20 mouse cellular contexts compared by ENCODE assay signal in the genomic region with DNA sequence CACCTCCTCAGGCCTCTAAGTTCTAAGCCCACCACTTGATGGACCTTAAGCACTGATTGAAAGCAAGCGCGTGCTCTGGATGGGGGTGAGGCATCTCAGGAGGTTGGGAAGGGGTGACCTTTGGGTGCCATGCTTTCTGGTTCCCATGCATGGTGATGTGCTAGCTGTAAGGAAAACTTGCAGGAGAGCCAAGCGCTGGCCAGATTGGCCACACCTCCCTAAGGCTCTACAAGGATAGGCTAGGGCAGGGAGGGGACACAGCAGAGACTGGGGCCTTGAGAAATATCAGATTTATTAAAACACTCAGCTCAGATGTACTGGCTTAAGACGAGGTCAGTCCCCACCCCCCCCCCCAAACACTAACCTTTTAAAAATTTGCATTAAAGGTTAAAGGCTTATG. TPM values are rescaled to one million over a fixed set of nuclear protein-coding genes. Genes with fewer than 3 reads are reported as not detected.
DNase-seq lines count a peak whose midpoint lies in the region; TF ChIP-seq lines count a peak whose summit lies in the region.
"Had no signal": no experiment of that assay in that cellular context is flagged by ENCODE, and none has a peak within 500 bp of the region (broad histone marks: within the 10 kb centered on the region; RNA-seq: fewer than 3 reads in every experiment).

No protein-coding gene starts in this region.

- H3K4me3 ChIP-seq in layer of hippocampus, adult 2 months, result no peak overlapping the region
- H3K4me3 ChIP-seq: forebrain, embryonic 15.5 days; heart, adult 2 months; heart, embryonic 12.5 days; left cerebral cortex, adult 2 months; limb, embryonic 12.5 days; liver, embryonic 15.5 days; stomach, embryonic 15.5 days had no signal

- DNase-seq in cerebellum, adult 9-10 months, result peak; percentile 16
- DNase-seq in cerebellum, adult 8-10 months, result no peak
- no peak for DNase-seq in layer of hippocampus, adult 2 months (ENCODE audit: low spot score in 2 of 2)
- DNase-seq in layer of hippocampus, adult 11-12 months (ENCODE audit: low spot score), result no peak
- peak; percentile 44 for DNase-seq in ovary, adult 18-20 months (ENCODE audit: low spot score)
- DNase-seq in ovary, postnatal 14 days (ENCODE audit: low spot score), result no peak
- DNase-seq in heart, postnatal 25 days (ENCODE audit: low spot score), result no peak
- DNase-seq: heart, adult 2 months; kidney, postnatal 14 days; lung, embryonic 14.5 days; lung, postnatal 14 days; retina, postnatal 1 day; right cerebral cortex, postnatal 14 days had no signal

- peak overlapping the region; percentile 37; the same call in 1 of the 2 replicates for H3K27ac ChIP-seq in layer of hippocampus, adult 2 months
- H3K27ac ChIP-seq: forebrain, embryonic 15.5 days; heart, adult 2 months; left cerebral cortex, adult 2 months; limb, embryonic 12.5 days; liver, embryonic 15.5 days; stomach, embryonic 15.5 days had no signal

- intact Hi-C loops in heart, postnatal 25 days (cut with DNase I), result no loop called here

- no peak for TF ChIP-seq CTCF in layer of hippocampus, adult 2 months (conservative IDR thresholded peaks at IDR 0.05)

RNA-seq across cellular contexts. Expression of a gene that starts 21.6 kb away (rescaled TPM):
- total RNA-seq in layer of hippocampus, adult 2 months (2021), result 100 to 1,000 TPM; 124 to 134 TPM
- total RNA-seq in heart, postnatal 25 days (2021), result 10 to 100 TPM; 13.9 to 15.7 TPM
- total RNA-seq: MEL had no signal

Comparison
In these comparisons a context has a peak if more than half of its experiments do, and no peak if none do; other contexts are left out.
1. DNase-seq: peak in cerebellum, adult 9-10 months (single experiment) and ovary, adult 18-20 months (single experiment); none in cerebellum, adult 8-10 months (single experiment), layer of hippocampus, adult 2 months (0 of 2), layer of hippocampus, adult 11-12 months (single experiment), ovary, postnatal 14 days (single experiment) and heart, postnatal 25 days (single experiment).
2. RNA of a gene that starts 21.6 kb away (total RNA-seq): 124 to 134 TPM in layer of hippocampus, adult 2 months; 13.9 to 15.7 TPM in heart, postnatal 25 days; every median in the first group is over 4 times any median in the second.